12 mouse cellular contexts compared by ENCODE assay signal in the genomic region with DNA sequence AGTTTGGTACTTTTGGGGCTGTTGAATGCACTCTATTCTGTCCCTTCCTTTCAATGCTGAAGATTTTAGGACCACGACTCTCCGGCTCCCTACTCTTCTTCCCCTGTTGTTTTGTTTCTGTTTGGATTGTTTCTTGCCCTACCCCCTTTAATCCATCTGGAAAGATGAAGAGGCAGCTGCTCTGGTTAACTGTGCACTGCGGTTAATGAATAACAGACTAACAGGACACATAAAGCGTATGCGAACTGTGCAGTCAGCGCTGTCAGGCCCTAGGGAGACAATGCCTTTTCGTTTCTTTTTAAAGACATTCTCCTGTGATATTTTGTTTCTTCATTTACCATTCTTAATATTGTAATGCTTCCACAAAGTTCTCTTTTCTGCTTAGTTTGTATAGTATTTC. TPM values are rescaled to one million over a fixed set of nuclear protein-coding genes. Genes with fewer than 3 reads are reported as not detected.
DNase-seq lines count a peak whose midpoint lies in the region; ATAC-seq and TF ChIP-seq lines count a peak whose summit lies in the region.
"Had no signal": no experiment of that assay in that cellular context is flagged by ENCODE, and none has a peak within 500 bp of the region (broad histone marks: within the 10 kb centered on the region; RNA-seq: fewer than 3 reads in every experiment).

No protein-coding gene starts in this region.

- WGBS in embryonic facial prominence, embryonic 11.5 days = 31% methylated on average over 7 of the region's 7 CpGs
- 63% methylated on average over 7 of the region's 7 CpGs for WGBS in kidney, embryonic 15.5 days
- WGBS in liver, embryonic 13.5 days (ENCODE audit: insufficient replicate concordance) = 77% methylated on average over 7 of the region's 7 CpGs

- DNase-seq in brain, embryonic 14.5 days (ENCODE audit: low read depth) = peak; percentile 48
- peak; percentile 58 for DNase-seq in embryonic facial prominence, embryonic 11.5 days (ENCODE audit: low spot score)
- no peak for DNase-seq in liver, embryonic 13.5 days
- DNase-seq in urinary bladder, adult 18-20 months (ENCODE audit: low spot score in 2 of 2) = no peak
- no peak for DNase-seq in adrenal gland, postnatal 4 days (ENCODE audit: low spot score in 2 of 2)
- no peak for DNase-seq in gastrocnemius, postnatal 10 days
- DNase-seq: adrenal gland, adult 2 months; right cerebral cortex, adult 18-20 months; thymus, postnatal 4 days had no signal

- no peaks in the 10 kb centered on the region for H3K9me3 ChIP-seq in embryonic facial prominence, embryonic 11.5 days (replicated peaks; ENCODE audit: control insufficient read depth, low read length)
- H3K9me3 ChIP-seq in kidney, embryonic 15.5 days (replicated peaks) = no peaks in the 10 kb centered on the region
- no peaks in the 10 kb centered on the region for H3K9me3 ChIP-seq in liver, embryonic 13.5 days (replicated peaks)
- H3K9me3 ChIP-seq: lung, embryonic 15.5 days; midbrain, embryonic 13.5 days had no signal

- H3K27me3 ChIP-seq in embryonic facial prominence, embryonic 11.5 days (ENCODE audit: control insufficient read depth, insufficient read depth, low read length) = no peaks in the 10 kb centered on the region
- no peaks in the 10 kb centered on the region for H3K27me3 ChIP-seq in kidney, embryonic 15.5 days
- H3K27me3 ChIP-seq in liver, embryonic 13.5 days = no peaks in the 10 kb centered on the region
- H3K27me3 ChIP-seq: lung, embryonic 15.5 days; midbrain, embryonic 13.5 days had no signal

- no peaks in the 10 kb centered on the region for H3K4me1 ChIP-seq in embryonic facial prominence, embryonic 11.5 days (ENCODE audit: control insufficient read depth, insufficient read depth, low read length)
- peaks cover 18% of the 10 kb centered on the region for H3K4me1 ChIP-seq in kidney, embryonic 15.5 days
- H3K4me1 ChIP-seq in liver, embryonic 13.5 days (replicated peaks) = peaks cover 6% of the 10 kb centered on the region; the same call in 1 of the 2 replicates
- H3K4me1 ChIP-seq: lung, embryonic 15.5 days had no signal

- H3K4me2 ChIP-seq in embryonic facial prominence, embryonic 11.5 days (ENCODE audit: low read depth, low read length) = no peak overlapping the region
- peak overlapping the region; percentile 35 for H3K4me2 ChIP-seq in kidney, embryonic 15.5 days
- peak overlapping the region; percentile 33 for H3K4me2 ChIP-seq in liver, embryonic 13.5 days
- H3K4me2 ChIP-seq: lung, embryonic 15.5 days; midbrain, embryonic 13.5 days had no signal

- no peak for TF ChIP-seq POLR2A in brain, embryonic 14.5 days (IDR thresholded peaks at IDR 0.05; ENCODE audit: borderline replicate concordance, extremely low read depth, insufficient read depth, insufficient read length, poor library complexity, severe bottlenecking)

- no peak overlapping the region for H3K9ac ChIP-seq in embryonic facial prominence, embryonic 11.5 days (replicated peaks; ENCODE audit: low read length)
- H3K9ac ChIP-seq in kidney, embryonic 15.5 days = no peak overlapping the region
- no peak overlapping the region for H3K9ac ChIP-seq in liver, embryonic 13.5 days
- H3K9ac ChIP-seq: lung, embryonic 15.5 days; midbrain, embryonic 13.5 days had no signal

- H3K4me3 ChIP-seq in embryonic facial prominence, embryonic 11.5 days (ENCODE audit: low read depth, low read length) = no peak overlapping the region
- no peak overlapping the region for H3K4me3 ChIP-seq in kidney, embryonic 15.5 days (replicated peaks)
- no peak overlapping the region for H3K4me3 ChIP-seq in liver, embryonic 13.5 days (replicated peaks)
- H3K4me3 ChIP-seq: lung, embryonic 15.5 days; midbrain, embryonic 13.5 days had no signal

- no peaks in the 10 kb centered on the region for H3K36me3 ChIP-seq in embryonic facial prominence, embryonic 11.5 days (replicated peaks; ENCODE audit: control insufficient read depth, insufficient read depth, low read depth, low read length)
- peaks cover 9% of the 10 kb centered on the region for H3K36me3 ChIP-seq in kidney, embryonic 15.5 days
- H3K36me3 ChIP-seq in liver, embryonic 13.5 days = 0 out of 2 replicates have a peak, but pooled peaks cover 7% of the 10 kb centered on the region
- H3K36me3 ChIP-seq: lung, embryonic 15.5 days had no signal

- no peak for TF ChIP-seq CTCF in brain, embryonic 14.5 days (IDR thresholded peaks at IDR 0.05; ENCODE audit: borderline replicate concordance, extremely low read depth, insufficient read depth, insufficient read length)

- H3K27ac ChIP-seq in embryonic facial prominence, embryonic 11.5 days (replicated peaks; ENCODE audit: low read depth, low read length) = no peak overlapping the region
- peak overlapping the region; percentile 51 for H3K27ac ChIP-seq in kidney, embryonic 15.5 days
- H3K27ac ChIP-seq in liver, embryonic 13.5 days = no peak overlapping the region
- H3K27ac ChIP-seq: lung, embryonic 15.5 days; midbrain, embryonic 13.5 days had no signal

- no peak for ATAC-seq in embryonic facial prominence, embryonic 11.5 days (replicated peaks; ENCODE audit: insufficient number of reproducible peaks, low FRiP score, low TSS enrichment, low read depth)
- ATAC-seq in kidney, embryonic 15.5 days (replicated peaks; ENCODE audit: low FRiP score) = no peak
- no peak for ATAC-seq in liver, embryonic 13.5 days (ENCODE audit: low read depth)
- ATAC-seq: midbrain, embryonic 13.5 days had no signal

RNA-seq across cellular contexts. Expression of a gene that starts 58.7 kb away (rescaled TPM):
- 45.1 and 55.9 TPM in 2 replicates for polyA plus RNA-seq in brain, embryonic 14.5 days (2012; rRNA removed)
- polyA plus RNA-seq in embryonic facial prominence, embryonic 11.5 days (2014; fragmentation: Nextera tagmentation; extraction: Ambion mirVana) = 53.6 and 56.0 TPM in 2 replicates
- polyA plus RNA-seq in kidney, embryonic 15.5 days (2015; fragmentation: Nextera tagmentation; extraction: Ambion mirVana) = 47.8 and 49.3 TPM in 2 replicates
- 44.1 and 48.0 TPM in 2 replicates for polyA plus RNA-seq in liver, embryonic 13.5 days (2015; fragmentation: Nextera tagmentation; extraction: Ambion mirVana)
- 10 to 100 TPM; 42.4 to 46.6 TPM for total RNA-seq in adrenal gland, postnatal 4 days (2021)
- total RNA-seq in gastrocnemius, postnatal 10 days (2021) = 10 to 100 TPM; 33.6 to 33.7 TPM

Comparison
In these comparisons a context has a peak if more than half of its experiments do, and no peak if none do; other contexts are left out.
1. DNase-seq: peak in brain, embryonic 14.5 days (single experiment) and embryonic facial prominence, embryonic 11.5 days (single experiment); none in liver, embryonic 13.5 days (single experiment), urinary bladder, adult 18-20 months (0 of 2), adrenal gland, postnatal 4 days (0 of 2) and gastrocnemius, postnatal 10 days (single experiment).